Comparison of ENCODE assay signal across 9 mouse cellular contexts in genomic region chr10:5554941-5555340, GRCm38 (mm10). TPM values are rescaled to one million over a fixed set of nuclear protein-coding genes. Genes with fewer than 3 reads are reported as not detected.
DNase-seq lines count a peak whose midpoint lies in the region; ATAC-seq lines count a peak whose summit lies in the region.
"Had no signal": no experiment of that assay in that cellular context is flagged by ENCODE, and none has a peak within 500 bp of the region (broad histone marks: within the 10 kb centered on the region; RNA-seq: fewer than 3 reads in every experiment).

No protein-coding gene starts in this region.

- DNase-seq in heart, postnatal 14 days, result peak; percentile 10 to 14
- DNase-seq in right cerebral cortex, postnatal 10 days (ENCODE audit: low spot score in 2 of 2), result peak; percentile 43 to 44
- no peak for DNase-seq in right cerebral cortex, postnatal 4 days
- DNase-seq in cerebellum, adult 18-20 months, result peak; percentile 73
- DNase-seq in left cerebral cortex, postnatal 4 days, result peak; percentile 44
- peak; percentile 10 for DNase-seq in thymus, postnatal 4 days
- no peak for DNase-seq in c-Kit-positive CD71-positive TER-119-positive erythroid progenitor cells, embryonic 14.5 days (ENCODE audit: low spot score)

- no peaks in the 10 kb centered on the region for H3K36me3 ChIP-seq in heart, embryonic 12.5 days

- ATAC-seq in heart, embryonic 12.5 days (ENCODE audit: insufficient number of reproducible peaks, low FRiP score), result no peak

- no peak overlapping the region for H3K27ac ChIP-seq in heart, embryonic 12.5 days (ENCODE audit: poor library complexity, severe bottlenecking)

- H3K9ac ChIP-seq in heart, embryonic 12.5 days, result no peak overlapping the region

- intact Hi-C loops in heart, postnatal 14 days (cut with DNase I), result loop anchor here (2.0 to 10.0 kb wide), 4 partner anchors 40 to 240 kb away; partner anchors contain the start of gene Vip
- intact Hi-C loops in left cerebral cortex, postnatal 4 days (cut with DNase I), result no loop called here

- H3K4me3 ChIP-seq in heart, embryonic 12.5 days, result no peak overlapping the region
- H3K4me3 ChIP-seq: myocyte had no signal

- H3K27me3 ChIP-seq in heart, embryonic 12.5 days (replicated peaks), result no peaks in the 10 kb centered on the region

- no peak overlapping the region for H3K4me2 ChIP-seq in heart, embryonic 12.5 days

- no peaks in the 10 kb centered on the region for H3K9me3 ChIP-seq in heart, embryonic 12.5 days (replicated peaks)

- peaks cover 8% of the 10 kb centered on the region for H3K4me1 ChIP-seq in heart, embryonic 12.5 days (replicated peaks)

- WGBS in heart, embryonic 12.5 days, result 22% methylated on average over 5 of the region's 5 CpGs

RNA-seq across cellular contexts. Expression of gene Syne1, which starts 3.7 kb away (rescaled TPM):
- 10 to 100 TPM; 64.3 to 67.6 TPM for total RNA-seq in heart, postnatal 14 days (2021)
- polyA plus RNA-seq in heart, embryonic 12.5 days (2016; fragmentation: Nextera tagmentation; extraction: Ambion mirVana), result 18.0 and 19.6 TPM in 2 replicates
- 10 to 100 TPM; 57.9 to 58.8 TPM for total RNA-seq in left cerebral cortex, postnatal 4 days (2021)

RNA-seq across cellular contexts. Expression of gene Myct1, which starts 38.6 kb away (rescaled TPM):
- total RNA-seq in heart, postnatal 14 days (2021), result 10 to 100 TPM; 17.8 to 19.7 TPM
- 4.5 and 4.6 TPM in 2 replicates for polyA plus RNA-seq in heart, embryonic 12.5 days (2016; fragmentation: Nextera tagmentation; extraction: Ambion mirVana)
- total RNA-seq in left cerebral cortex, postnatal 4 days (2021), result 1 to 10 TPM in 1 of 2 experiments, under 1 TPM in 1; 0.82 to 1.1 TPM
- polyA plus RNA-seq: myocyte had no signal

Comparison
In these comparisons a context has a peak if more than half of its experiments do, and no peak if none do; other contexts are left out.
1. DNase-seq: peak in heart, postnatal 14 days (2 of 2), right cerebral cortex, postnatal 10 days (2 of 2), cerebellum, adult 18-20 months (2 of 2), left cerebral cortex, postnatal 4 days (single experiment) and thymus, postnatal 4 days (single experiment); none in right cerebral cortex, postnatal 4 days (single experiment) and c-Kit-positive CD71-positive TER-119-positive erythroid progenitor cells, embryonic 14.5 days (single experiment).
2. RNA of gene Myct1, which starts 38.6 kb away (total RNA-seq): 17.8 to 19.7 TPM in heart, postnatal 14 days; 0.82 to 1.1 TPM in left cerebral cortex, postnatal 4 days; every median in the first group is over 4 times any median in the second.